Mouse (Mus musculus): ENCODE results near the gene Cd2.

Gene Cd2

GRCm38 (mm10) chr3:101293571-101294135, 5.9 kb upstream of the Cd2 start:
- peak; percentile 44 for DNase-seq (ENCODE audit: low read depth, low spot score)

- peak; percentile 33 for DNase-seq (ENCODE audit: low read depth, low spot score)
Observed at GRCm38 (mm10) chr3:101292611-101293010, 4.9 kb upstream of the Cd2 start.

DNA sequence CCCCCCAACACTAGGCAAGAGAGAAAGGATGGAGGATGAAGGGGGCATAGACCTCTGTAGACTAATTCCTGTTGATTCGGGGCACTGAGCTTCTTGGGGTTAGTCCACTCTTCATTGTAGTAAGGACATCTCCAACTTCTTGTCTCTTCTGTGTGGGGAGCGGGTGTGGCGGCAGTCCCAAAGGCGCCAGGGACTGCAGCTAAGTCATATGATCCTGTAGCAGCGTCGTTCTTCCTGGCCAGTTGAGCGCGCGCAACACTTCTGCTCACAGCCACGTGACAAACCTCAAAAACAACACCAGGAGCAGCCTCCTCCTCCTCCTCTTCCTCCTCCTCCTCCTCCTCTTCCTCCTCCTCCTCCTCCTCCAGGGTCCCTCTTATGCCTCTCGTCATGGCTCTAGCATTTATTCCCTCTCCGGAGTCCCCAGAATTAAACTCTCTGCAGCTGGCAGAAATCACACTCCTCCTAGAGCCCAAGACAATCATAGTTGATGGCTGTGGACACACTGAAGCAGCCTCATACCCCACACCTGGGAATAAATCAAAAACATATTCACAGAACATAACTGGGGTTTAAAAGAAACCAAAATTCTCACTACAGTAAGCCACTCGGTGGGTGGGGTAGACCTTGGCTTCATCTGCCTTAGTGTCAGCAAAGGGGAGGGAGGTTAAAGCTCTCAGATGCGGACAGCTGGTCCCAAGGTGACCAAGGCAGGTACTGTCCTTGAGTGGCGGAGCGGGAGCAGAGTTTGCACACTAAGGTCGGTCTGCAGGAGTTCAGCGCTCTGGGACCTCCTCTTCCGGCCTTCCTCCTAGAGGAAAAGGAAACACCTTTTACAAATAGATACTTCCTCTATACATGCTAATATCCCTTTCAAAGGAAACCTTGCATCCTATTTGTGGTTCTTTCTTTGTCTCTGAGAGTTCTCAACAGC, 3.1 kb upstream of the Cd2 start:
- no peak for DNase-seq (ENCODE audit: low read depth, low spot score)

DNA sequence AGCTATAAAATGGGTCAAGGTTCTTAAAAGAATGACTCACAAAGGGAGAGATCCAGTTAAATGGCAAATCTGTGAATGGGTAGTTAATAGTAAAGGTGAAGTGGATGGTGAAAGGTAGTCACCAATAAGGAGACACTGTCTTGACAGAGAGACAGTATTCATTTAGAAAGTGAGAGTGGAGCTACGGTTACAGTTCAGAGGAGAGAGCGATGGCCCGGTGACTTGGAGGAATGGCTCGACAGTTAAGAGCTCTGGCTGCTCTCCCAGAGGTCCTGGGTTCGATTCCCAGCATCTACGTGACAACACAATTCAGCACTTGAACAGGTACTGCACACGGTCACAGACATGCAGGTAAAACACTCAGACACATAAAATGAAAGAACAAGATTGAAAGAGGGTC, 2.3 kb upstream of the Cd2 start:
- no peak for DNase-seq (ENCODE audit: low read depth, low spot score)

DNA sequence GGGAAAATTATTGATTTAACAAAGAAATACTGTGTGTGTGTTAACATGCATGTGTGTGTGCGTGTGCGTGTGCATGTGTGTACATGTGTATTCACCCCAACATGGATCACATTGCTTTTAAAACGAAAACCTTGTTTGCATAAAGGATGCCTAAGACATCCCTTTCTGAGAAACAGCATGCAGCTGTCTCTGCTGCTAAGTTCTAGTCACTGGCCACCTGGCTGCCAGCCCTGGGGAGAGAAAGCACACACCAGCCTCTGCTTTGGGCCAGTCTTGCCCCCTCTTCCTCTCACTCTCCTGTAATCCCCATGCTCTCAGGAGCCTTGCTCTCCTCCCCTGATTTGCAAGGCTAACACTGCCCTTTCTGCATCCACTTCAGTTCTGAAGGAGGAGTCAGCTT, 1.7 kb upstream of the Cd2 start:
- no peak for DNase-seq (ENCODE audit: low read depth, low spot score)

DNA sequence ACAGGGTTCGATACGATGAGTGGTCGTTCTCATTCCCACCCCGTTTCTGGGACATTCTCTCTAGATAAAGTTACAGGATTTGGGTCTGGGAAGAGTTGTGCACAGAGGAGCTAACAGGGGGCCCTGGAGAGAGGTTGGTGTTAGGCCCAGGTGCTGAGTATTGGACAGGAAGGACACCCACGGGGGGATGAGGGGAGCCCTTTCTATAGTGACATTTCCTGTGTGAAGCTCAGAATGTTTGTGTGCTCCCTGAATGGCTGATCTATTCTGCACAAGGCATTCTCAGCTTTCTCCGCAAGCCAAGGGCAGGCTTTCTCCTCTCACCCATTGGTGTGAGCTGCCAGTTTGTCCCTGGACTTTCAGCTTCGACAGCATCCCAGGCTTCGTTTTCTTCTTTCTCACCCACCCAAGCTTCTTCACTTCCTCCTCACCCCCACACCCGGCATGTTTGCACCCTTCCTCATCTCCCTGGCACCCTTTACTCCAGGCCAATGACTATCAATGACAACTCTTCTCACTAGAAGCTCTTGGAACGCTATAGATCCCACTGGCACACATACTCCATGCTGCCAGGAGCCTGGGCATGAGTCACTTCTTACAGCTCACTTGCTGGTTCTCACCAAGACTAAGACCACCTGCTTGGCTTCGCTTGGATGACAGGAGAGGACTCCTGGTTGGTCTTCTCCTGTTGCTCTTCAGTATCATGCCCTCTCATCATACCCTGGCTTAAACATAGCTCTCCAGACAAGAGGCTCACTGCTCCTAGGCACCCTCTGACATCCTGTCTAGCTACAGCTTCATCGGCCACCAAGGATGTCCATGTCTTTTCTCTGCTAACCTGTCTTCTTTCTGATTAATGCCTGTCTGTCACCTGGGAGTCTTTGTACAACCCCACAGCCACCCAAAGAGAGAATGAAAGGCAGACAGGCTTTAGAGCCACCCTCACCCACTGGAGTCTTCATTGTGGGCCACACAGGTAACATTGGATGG, 1.1 kb downstream of the Cd2 start:
- DNase-seq (ENCODE audit: low read depth, low spot score), result no peak

DNA sequence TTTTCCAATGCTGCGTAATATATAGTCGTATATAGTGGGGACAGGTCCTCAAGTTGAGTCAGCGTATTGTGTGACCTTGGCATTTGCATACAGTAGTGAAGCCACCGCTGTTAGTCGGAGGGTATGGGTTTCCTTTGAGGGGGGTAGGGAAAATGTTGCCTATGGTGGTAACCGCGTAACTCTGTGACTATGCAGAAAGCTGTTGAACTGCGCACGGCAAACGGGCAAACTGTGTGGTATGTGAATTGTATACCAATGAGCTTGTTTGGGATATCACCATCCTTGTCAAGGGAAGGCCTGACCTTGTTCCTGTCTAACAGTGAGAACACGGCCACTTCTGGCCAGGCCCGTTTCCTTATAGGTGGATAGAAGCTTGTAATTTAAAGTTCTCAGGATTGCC, 1.9 kb downstream of the Cd2 start:
- no peak for DNase-seq (ENCODE audit: low read depth, low spot score)

DNA sequence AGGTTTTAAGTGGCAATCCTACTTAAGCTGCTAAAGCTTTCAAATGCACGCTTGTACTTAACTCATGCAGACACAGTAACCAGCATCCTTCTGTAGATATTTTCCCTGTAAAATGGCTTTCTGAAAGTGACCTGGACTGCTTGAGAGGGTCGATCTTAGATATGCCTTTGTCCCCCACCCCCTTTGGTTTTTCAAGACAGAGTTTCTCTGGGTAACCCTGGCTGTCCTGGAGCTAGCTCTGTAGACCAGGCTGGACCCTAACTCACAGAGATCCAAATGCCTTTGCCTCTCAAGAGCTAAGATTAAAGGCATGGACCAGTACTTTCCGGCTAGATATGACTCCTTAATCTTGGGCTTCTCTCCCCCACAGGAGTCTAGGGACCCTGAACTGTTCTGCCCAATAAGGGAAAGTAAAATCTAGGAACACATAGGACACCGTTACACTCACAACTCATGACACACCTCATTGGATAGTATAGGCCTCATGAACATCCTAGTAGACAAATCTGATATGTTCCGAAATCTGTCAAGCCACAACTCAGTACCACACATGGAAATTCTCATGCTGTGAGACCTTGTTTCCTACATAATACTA, 2.6 kb downstream of the Cd2 start:
- DNase-seq (ENCODE audit: low read depth, low spot score), result no peak

DNA sequence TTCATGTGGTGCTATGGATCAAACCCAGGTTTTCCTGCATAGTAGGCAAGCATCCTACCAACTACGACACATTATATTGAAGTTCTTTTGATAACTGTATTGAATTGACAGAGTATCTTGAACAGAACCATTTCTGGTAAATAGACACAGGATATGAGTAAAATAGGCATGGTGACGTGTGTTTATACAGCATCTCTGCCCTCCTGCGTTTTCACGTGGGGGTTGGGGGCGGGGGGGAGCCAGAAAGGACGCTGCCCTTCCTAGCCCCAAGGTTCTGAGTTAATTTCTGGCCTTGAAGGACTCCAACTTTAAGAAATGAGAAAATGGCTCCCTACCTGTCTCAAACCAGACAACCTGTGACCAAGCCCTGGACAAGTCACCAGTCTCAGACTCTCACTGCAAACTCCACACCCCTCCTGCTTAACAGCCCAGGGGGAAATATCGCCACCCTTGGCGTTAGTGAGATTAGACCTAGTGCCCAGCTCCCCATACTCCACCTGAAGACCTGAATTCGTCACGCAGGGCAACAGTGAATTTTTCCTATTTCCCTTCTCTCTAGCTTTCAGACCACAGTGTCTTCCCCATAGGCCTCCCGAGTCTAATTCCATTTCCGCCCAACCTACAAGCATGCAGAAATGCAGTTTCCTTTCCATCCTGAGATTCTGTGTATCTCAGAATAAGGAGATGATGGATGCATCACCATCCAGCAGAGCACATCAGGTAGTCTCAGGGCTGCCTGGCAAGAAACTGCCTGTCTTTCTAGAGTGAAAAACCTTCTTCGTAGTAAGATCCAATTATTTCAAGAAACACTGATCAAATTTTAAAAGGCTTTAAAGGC, 3.7 kb downstream of the Cd2 start:
- DNase-seq (ENCODE audit: low read depth, low spot score), result no peak

GRCm38 (mm10) chr3:101283441-101283840, 4.3 kb downstream of the Cd2 start:
- no peak for DNase-seq (ENCODE audit: low read depth, low spot score)

GRCm38 (mm10) chr3:101282556-101283180, 5.1 kb downstream of the Cd2 start:
- no peak for DNase-seq (ENCODE audit: low read depth, low spot score)

DNA sequence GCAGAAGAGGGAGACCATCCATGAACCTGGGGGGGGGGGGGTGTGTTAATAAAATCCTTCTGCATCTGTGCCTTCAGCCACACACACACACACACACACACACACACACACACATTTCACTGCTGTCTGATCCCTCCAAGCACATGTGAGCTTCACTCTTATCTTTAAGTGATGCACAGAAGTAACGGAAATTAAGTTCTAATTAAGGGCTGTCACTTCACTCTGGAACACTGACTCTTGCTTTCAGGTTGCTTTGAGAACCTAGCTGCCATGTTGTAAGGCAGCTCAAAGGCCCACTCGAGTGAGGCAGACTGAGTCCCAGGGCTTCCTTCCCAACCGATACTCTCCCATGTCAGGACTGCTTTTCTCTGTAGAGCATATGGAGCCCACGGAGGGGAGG, 5.9 kb downstream of the Cd2 start:
- DNase-seq (ENCODE audit: low read depth, low spot score), result no peak

- DNase-seq (ENCODE audit: low read depth, low spot score), result peak; percentile 73
Observed at GRCm38 (mm10) chr3:101280348-101281311, 7.1 kb downstream of the Cd2 start.

GRCm38 (mm10) chr3:101279561-101279960, 8.2 kb downstream of the Cd2 start:
- DNase-seq (ENCODE audit: low read depth, low spot score), result no peak

GRCm38 (mm10) chr3:101278396-101278795, 9.3 kb downstream of the Cd2 start:
- DNase-seq (ENCODE audit: low read depth, low spot score), result no peak

GRCm38 (mm10) chr3:101277830-101278229, 9.9 kb downstream of the Cd2 start:
- no peak for DNase-seq (ENCODE audit: low read depth, low spot score)

- no peak for DNase-seq (ENCODE audit: low read depth, low spot score)
Observed at GRCm38 (mm10) chr3:101276501-101277320, 11.0 kb downstream of the Cd2 start.

- no peak for DNase-seq (ENCODE audit: low read depth, low spot score)
Observed at GRCm38 (mm10) chr3:101275636-101276300, 12.0 kb downstream of the Cd2 start.
